Mouse (Mus musculus): ENCODE measurements around the gene Elmo1. TPM values are rescaled to one million over a fixed set of nuclear protein-coding genes. Genes with fewer than 3 reads are reported as not detected.

The Elmo1 gene
- polyA plus RNA-seq, 1 experiment from 2014 or later = 17.8 TPM

DNA sequence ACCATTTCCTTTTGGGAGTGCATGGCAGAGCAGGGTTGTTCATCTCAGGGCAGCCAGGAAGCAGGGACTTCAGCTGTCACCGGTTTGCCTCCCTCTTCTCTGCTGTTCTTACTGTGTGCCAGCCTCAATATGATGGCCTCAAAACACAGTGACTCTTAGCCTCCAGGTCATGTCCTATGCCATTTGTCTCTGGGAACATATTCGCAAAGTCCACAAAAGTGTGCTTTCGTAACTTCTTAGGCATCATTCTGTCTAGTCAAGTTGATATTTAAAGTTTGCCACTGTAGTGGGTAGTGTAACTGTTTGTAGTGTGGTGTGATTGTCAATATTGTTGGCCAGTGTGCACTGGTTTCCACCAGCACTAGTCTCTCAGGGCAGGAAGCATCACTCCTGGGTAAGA is 40.3 kb downstream of the Elmo1 start:
- 93% methylated on average over 3 of the region's 3 CpGs for WGBS
- H3K27me3 ChIP-seq = peaks cover 6% of the 10 kb centered on the region

DNA sequence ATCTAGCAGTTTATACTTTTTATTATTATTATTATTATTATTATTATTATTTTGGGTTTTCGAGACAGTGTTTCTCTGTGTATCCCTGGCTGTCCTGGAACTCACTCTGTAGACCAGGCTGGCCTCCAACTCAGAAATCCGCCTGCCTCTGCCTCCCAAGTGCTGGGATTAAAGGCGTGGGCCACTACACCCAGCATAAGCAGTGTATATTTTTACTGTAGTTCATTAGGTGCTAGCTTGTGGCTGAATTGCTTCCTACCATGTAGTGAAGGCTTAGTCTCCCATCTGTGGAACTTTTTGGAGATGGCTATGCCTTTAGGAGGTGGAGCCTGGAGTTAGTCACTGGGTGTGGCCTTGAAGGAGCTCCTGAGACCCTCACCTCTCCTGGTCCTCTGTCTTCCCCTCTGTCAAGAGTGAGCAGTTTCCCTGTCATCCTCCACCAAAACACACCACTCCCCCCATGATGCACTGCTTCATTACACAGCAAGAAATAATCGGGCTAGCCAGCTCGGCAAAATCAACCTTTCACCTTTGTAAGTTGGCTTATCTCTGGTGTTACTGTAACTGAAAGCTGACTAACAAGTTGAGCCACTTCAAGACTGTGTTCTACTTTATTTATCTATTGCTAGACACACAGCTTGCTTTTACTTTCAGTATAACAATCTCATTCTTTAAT is 41.1 kb downstream of the Elmo1 start:
- Histone ChIP-seq H3K4me2 (no peak overlapping the region), H3K27ac (no peak overlapping the region), H3K4me1 (peaks cover 7% of the 10 kb centered on the region), H3K36me3 (replicated peaks) (no peaks in the 10 kb centered on the region), H3K4me3 (replicated peaks) (no peak overlapping the region), H3K9me3 (no peaks in the 10 kb centered on the region), H3K27me3 (peaks cover under 1% of the 10 kb centered on the region; the same call in 1 of the 2 replicates), H3K9ac (no peak overlapping the region)
- no peak for ATAC-seq (ENCODE audit: low FRiP score)
- 92% methylated on average over 5 of the region's 5 CpGs for WGBS

More for the DNA sequence above, 40.3 kb downstream of the Elmo1 start:
- no peak for ATAC-seq (ENCODE audit: low FRiP score)
- Histone ChIP-seq H3K4me1 (peaks cover 7% of the 10 kb centered on the region), H3K36me3 (replicated peaks) (no peaks in the 10 kb centered on the region), H3K27ac (no peak overlapping the region), H3K4me3 (replicated peaks) (no peak overlapping the region), H3K9ac (no peak overlapping the region), H3K9me3 (no peaks in the 10 kb centered on the region), H3K4me2 (no peak overlapping the region)

DNA sequence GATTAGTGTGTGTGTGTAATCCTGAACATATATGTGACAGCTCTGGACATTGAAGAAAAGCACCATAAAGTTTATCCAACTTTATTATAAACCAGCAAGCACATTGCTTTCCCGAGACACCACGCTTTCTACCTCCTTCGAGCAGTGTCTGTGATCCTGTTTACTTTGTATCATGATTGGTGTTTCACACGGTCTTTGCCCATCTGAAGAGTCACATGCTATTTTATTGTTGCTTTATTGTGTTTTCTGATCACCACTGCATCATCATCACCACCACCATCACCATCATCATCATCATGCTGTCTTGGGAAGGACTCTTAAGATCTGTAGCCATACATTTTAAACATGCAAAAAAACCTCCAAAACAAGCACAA is 41.6 kb downstream of the Elmo1 start:
- H3K4me1 ChIP-seq = peaks cover 7% of the 10 kb centered on the region
- no peak overlapping the region for H3K27ac ChIP-seq
- 91% methylated on average over 4 of the region's 4 CpGs for WGBS
- peaks cover 5% of the 10 kb centered on the region; the same call in 1 of the 2 replicates for H3K27me3 ChIP-seq
- ATAC-seq (ENCODE audit: low FRiP score) = no peak
- no peak overlapping the region for H3K4me3 ChIP-seq (replicated peaks)
- H3K9ac ChIP-seq = no peak overlapping the region
- H3K9me3 ChIP-seq = no peaks in the 10 kb centered on the region
- H3K36me3 ChIP-seq (replicated peaks) = no peaks in the 10 kb centered on the region
- H3K4me2 ChIP-seq = no peak overlapping the region

DNA sequence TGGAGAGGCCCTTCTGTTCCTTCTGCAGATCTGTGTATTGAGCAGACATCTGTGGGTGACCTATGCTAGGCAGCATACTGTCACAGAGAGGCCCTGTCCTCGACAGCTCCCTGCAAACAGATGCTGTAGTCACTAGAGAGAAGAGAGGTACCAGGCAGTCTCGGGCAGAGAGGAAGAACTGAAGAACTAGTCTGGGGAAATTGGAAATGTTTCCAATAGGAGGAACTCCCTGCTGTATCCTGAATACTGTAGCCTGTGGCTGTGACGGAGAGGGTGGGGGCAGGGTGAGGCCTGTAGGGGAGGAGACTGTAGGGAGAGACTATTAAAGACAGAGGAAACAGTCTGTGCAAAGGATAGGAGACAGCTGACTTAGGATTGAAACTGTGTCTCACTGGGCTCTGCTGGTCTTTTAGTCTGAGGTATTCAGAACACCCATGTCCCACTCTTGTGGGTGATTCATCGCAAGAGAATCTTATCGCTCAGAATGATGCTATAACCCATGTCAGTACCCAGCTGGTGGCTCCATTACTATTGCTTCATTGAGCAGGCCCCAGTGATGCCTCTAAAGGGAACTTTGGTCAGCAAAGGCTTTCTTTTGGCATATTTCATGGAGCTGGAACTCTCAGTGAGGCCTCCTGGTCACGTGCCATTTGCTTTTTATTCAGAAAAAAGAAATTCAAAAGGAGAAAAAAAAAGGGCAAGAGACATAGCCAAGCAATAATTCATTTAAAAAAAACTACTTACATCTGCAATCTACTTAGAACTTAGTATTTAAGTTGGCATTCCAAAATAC is 43.4 kb downstream of the Elmo1 start:
- no peak overlapping the region for H3K4me3 ChIP-seq (replicated peaks)
- 63% methylated on average over 6 of the region's 6 CpGs for WGBS
- H3K9ac ChIP-seq = no peak overlapping the region
- peaks cover 7% of the 10 kb centered on the region for H3K4me1 ChIP-seq
- H3K36me3 ChIP-seq (replicated peaks) = no peaks in the 10 kb centered on the region
- no peak overlapping the region for H3K4me2 ChIP-seq
- no peak overlapping the region for H3K27ac ChIP-seq
- no peaks in the 10 kb centered on the region for H3K9me3 ChIP-seq
- no peak for ATAC-seq (ENCODE audit: low FRiP score)
- H3K27me3 ChIP-seq = peaks cover 12% of the 10 kb centered on the region; the same call in 1 of the 2 replicates

GRCm38 (mm10) chr13:20134395-20135225 is 44.2 kb downstream of the Elmo1 start:
- 88% methylated on average over 18 of the region's 18 CpGs for WGBS
- Histone ChIP-seq H3K4me2 (no peak overlapping the region), H3K9ac (no peak overlapping the region), H3K9me3 (no peaks in the 10 kb centered on the region), H3K4me1 (peaks cover 7% of the 10 kb centered on the region), H3K4me3 (replicated peaks) (no peak overlapping the region), H3K27ac (no peak overlapping the region), H3K36me3 (replicated peaks) (no peaks in the 10 kb centered on the region), H3K27me3 (peaks cover 12% of the 10 kb centered on the region; the same call in 1 of the 2 replicates)
- no peak for ATAC-seq (ENCODE audit: low FRiP score)

- H3K9ac ChIP-seq = no peak overlapping the region
- no peak overlapping the region for H3K4me3 ChIP-seq (replicated peaks)
- no peak for ATAC-seq (ENCODE audit: low FRiP score)
- no peak overlapping the region for H3K27ac ChIP-seq
- H3K4me1 ChIP-seq = peaks cover 7% of the 10 kb centered on the region
- H3K9me3 ChIP-seq = no peaks in the 10 kb centered on the region
- H3K36me3 ChIP-seq (replicated peaks) = no peaks in the 10 kb centered on the region
- peaks cover 12% of the 10 kb centered on the region; the same call in 1 of the 2 replicates for H3K27me3 ChIP-seq
- no peak overlapping the region for H3K4me2 ChIP-seq
Observed at GRCm38 (mm10) chr13:20136753-20137152, 46.4 kb downstream of the Elmo1 start.

GRCm38 (mm10) chr13:20138466-20138865 is 48.1 kb downstream of the Elmo1 start:
- Histone ChIP-seq H3K4me1 (peaks cover 15% of the 10 kb centered on the region), H3K9ac (no peak overlapping the region), H3K27me3 (0 out of 2 replicates have a peak, but pooled peaks cover 12% of the 10 kb centered on the region), H3K27ac (no peak overlapping the region), H3K4me3 (replicated peaks) (no peak overlapping the region), H3K9me3 (no peaks in the 10 kb centered on the region), H3K36me3 (replicated peaks) (no peaks in the 10 kb centered on the region), H3K4me2 (no peak overlapping the region)
- 48% methylated on average over 3 of the region's 3 CpGs for WGBS
- ATAC-seq (ENCODE audit: low FRiP score) = no peak

- peaks cover 9% of the 10 kb centered on the region; the same call in 1 of the 2 replicates for H3K4me1 ChIP-seq
- H3K4me3 ChIP-seq (replicated peaks) = no peak overlapping the region
- ATAC-seq (ENCODE audit: low FRiP score) = no peak
- H3K4me2 ChIP-seq = no peak overlapping the region
- 0 out of 2 replicates have a peak, but pooled peaks cover 12% of the 10 kb centered on the region for H3K27me3 ChIP-seq
- 80% methylated on average over 6 of the region's 6 CpGs for WGBS
- no peaks in the 10 kb centered on the region for H3K36me3 ChIP-seq (replicated peaks)
- H3K27ac ChIP-seq = no peak overlapping the region
- no peaks in the 10 kb centered on the region for H3K9me3 ChIP-seq
- no peak overlapping the region for H3K9ac ChIP-seq
Observed at GRCm38 (mm10) chr13:20139060-20139459, 48.7 kb downstream of the Elmo1 start.

- no peak for ATAC-seq (ENCODE audit: low FRiP score)
- Histone ChIP-seq H3K4me1 (peaks cover 9% of the 10 kb centered on the region; the same call in 1 of the 2 replicates), H3K4me2 (no peak overlapping the region), H3K27me3 (0 out of 2 replicates have a peak, but pooled peaks cover 12% of the 10 kb centered on the region), H3K4me3 (replicated peaks) (no peak overlapping the region), H3K27ac (no peak overlapping the region), H3K9me3 (no peaks in the 10 kb centered on the region), H3K36me3 (replicated peaks) (no peaks in the 10 kb centered on the region), H3K9ac (no peak overlapping the region)
- 87% methylated on average over 4 of the region's 4 CpGs for WGBS
Observed at GRCm38 (mm10) chr13:20139825-20140665, 49.6 kb downstream of the Elmo1 start.

DNA sequence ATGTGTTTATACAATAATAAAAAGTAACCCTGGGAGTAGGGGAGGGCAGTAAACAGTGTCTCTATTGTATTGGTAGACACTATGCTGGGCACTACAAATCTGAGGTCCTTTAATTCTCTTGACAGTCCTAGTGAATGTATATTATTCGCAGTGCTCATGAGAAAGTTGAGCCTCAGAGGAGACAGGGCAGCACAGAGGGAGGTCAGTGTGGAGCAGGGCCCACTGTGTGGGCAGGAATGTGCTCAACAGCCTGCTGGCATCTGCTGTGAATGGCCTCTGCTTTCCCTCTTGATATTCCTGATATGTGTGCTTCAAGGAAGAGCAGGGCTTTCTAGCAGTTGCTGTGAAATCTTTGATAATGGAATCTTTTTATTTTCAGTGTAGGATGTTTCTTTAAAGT is 52.2 kb downstream of the Elmo1 start:
- 32% methylated on average over 1 of the region's 1 CpGs for WGBS
- ATAC-seq (ENCODE audit: low FRiP score) = 0 out of 2 replicates have a peak, but pooled peaks have one; percentile 30
- Histone ChIP-seq H3K4me2 (no peak overlapping the region), H3K27me3 (0 out of 2 replicates have a peak, but pooled peaks cover 6% of the 10 kb centered on the region), H3K9me3 (no peaks in the 10 kb centered on the region), H3K4me1 (peaks cover 9% of the 10 kb centered on the region; the same call in 1 of the 2 replicates), H3K9ac (no peak overlapping the region), H3K27ac (no peak overlapping the region), H3K4me3 (replicated peaks) (no peak overlapping the region), H3K36me3 (replicated peaks) (no peaks in the 10 kb centered on the region)

- ATAC-seq (ENCODE audit: low FRiP score) = no peak
- Histone ChIP-seq H3K27ac (no peak overlapping the region), H3K27me3 (no peaks in the 10 kb centered on the region), H3K9ac (no peak overlapping the region), H3K9me3 (no peaks in the 10 kb centered on the region), H3K4me2 (no peak overlapping the region), H3K4me1 (peaks cover 12% of the 10 kb centered on the region), H3K4me3 (replicated peaks) (no peak overlapping the region), H3K36me3 (replicated peaks) (no peaks in the 10 kb centered on the region)
- WGBS = 90% methylated on average over 4 of the region's 4 CpGs
Observed at GRCm38 (mm10) chr13:20146848-20147247, 56.5 kb downstream of the Elmo1 start.

Measured in forebrain, embryonic 12.5 days (tissue).